Comparison of ENCODE assay signal across 9 mouse cellular contexts in the genomic region with DNA sequence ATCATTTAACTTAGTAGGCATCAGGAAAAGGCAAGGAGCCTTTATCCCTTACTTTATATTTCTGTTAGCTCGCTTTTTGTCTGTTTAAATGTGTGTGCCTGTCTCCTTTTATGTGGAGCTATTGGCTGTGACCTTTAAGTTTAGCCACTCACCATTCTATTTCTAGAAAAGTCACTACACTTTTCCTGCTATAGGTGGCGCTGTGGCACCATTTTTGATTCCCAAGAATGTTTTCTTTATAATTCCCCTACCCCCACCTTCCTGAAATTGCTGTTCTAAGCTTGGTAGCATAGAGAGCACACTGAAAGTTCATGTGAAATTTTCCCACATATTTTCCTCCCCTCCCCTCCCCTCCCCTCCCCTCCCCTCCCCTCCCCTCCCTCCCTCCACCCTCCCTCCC. TPM values are rescaled to one million over a fixed set of nuclear protein-coding genes. Genes with fewer than 3 reads are reported as not detected.
DNase-seq lines count a peak whose midpoint lies in the region; ATAC-seq lines count a peak whose summit lies in the region.
"Had no signal": no experiment of that assay in that cellular context is flagged by ENCODE, and none has a peak within 500 bp of the region (broad histone marks: within the 10 kb centered on the region; RNA-seq: fewer than 3 reads in every experiment).

No protein-coding gene starts in this region.

- WGBS in midbrain, embryonic 14.5 days: 16% methylated on average over 2 of the region's 2 CpGs
- 15% methylated on average over 2 of the region's 2 CpGs for WGBS in midbrain, embryonic 15.5 days

- no peaks in the 10 kb centered on the region for H3K4me1 ChIP-seq in midbrain, embryonic 14.5 days (ENCODE audit: control insufficient read depth, insufficient read depth, low read length)
- H3K4me1 ChIP-seq in midbrain, embryonic 15.5 days: no peaks in the 10 kb centered on the region
- H3K4me1 ChIP-seq: midbrain, embryonic 12.5 days had no signal

- no peak overlapping the region for H3K4me3 ChIP-seq in midbrain, embryonic 14.5 days (replicated peaks; ENCODE audit: low read depth, low read length)
- no peak overlapping the region for H3K4me3 ChIP-seq in midbrain, embryonic 15.5 days
- H3K4me3 ChIP-seq: midbrain, embryonic 12.5 days had no signal

- intact Hi-C loops in gastrocnemius, postnatal 14 days (cut with DNase I; ENCODE audit: low total_unique reads): loop anchor here (10.0 kb wide), 1 partner anchor 645 kb away; no protein-coding TSS in a partner anchor
- intact Hi-C loops in left cerebral cortex, postnatal 4 days (cut with DNase I): no loop called here

- H3K9me3 ChIP-seq in midbrain, embryonic 14.5 days (ENCODE audit: control insufficient read depth, low read length): no peaks in the 10 kb centered on the region
- H3K9me3 ChIP-seq in midbrain, embryonic 15.5 days: no peaks in the 10 kb centered on the region
- H3K9me3 ChIP-seq: midbrain, embryonic 12.5 days had no signal

- DNase-seq in adrenal gland, adult 18-20 months (ENCODE audit: low spot score in 2 of 2): peak; percentile 37 to 48
- DNase-seq in adrenal gland, postnatal 25 days: no peak
- peak; percentile 81 for DNase-seq in midbrain, embryonic 14.5 days
- DNase-seq in cerebellum, adult 9-10 months: peak; percentile 60
- DNase-seq in gastrocnemius, postnatal 14 days: peak; percentile 45
- peak; percentile 38 for DNase-seq in left cerebral cortex, postnatal 4 days
- peak; percentile 58 for DNase-seq in right cerebral cortex, postnatal 4 days

- no peak for ATAC-seq in midbrain, embryonic 14.5 days (ENCODE audit: low FRiP score, low TSS enrichment)
- ATAC-seq in midbrain, embryonic 15.5 days (replicated peaks): no peak

- H3K4me2 ChIP-seq in midbrain, embryonic 14.5 days (ENCODE audit: low read length): no peak overlapping the region
- no peak overlapping the region for H3K4me2 ChIP-seq in midbrain, embryonic 15.5 days
- H3K4me2 ChIP-seq: midbrain, embryonic 12.5 days had no signal

- H3K36me3 ChIP-seq in midbrain, embryonic 14.5 days (ENCODE audit: control insufficient read depth, insufficient read depth, low read length): peaks cover 39% of the 10 kb centered on the region
- H3K36me3 ChIP-seq in midbrain, embryonic 15.5 days (replicated peaks): peaks cover 10% of the 10 kb centered on the region; the same call in 1 of the 2 replicates

- no peak overlapping the region for H3K9ac ChIP-seq in midbrain, embryonic 14.5 days (replicated peaks; ENCODE audit: low read length)
- no peak overlapping the region for H3K9ac ChIP-seq in midbrain, embryonic 15.5 days
- H3K9ac ChIP-seq: midbrain, embryonic 12.5 days had no signal

- H3K27ac ChIP-seq in midbrain, embryonic 14.5 days (replicated peaks; ENCODE audit: low read depth, low read length): no peak overlapping the region
- no peak overlapping the region for H3K27ac ChIP-seq in midbrain, embryonic 15.5 days
- H3K27ac ChIP-seq: midbrain, embryonic 12.5 days had no signal

- H3K27me3 ChIP-seq in midbrain, embryonic 14.5 days (ENCODE audit: control insufficient read depth, insufficient read depth, low read length): no peaks in the 10 kb centered on the region
- no peaks in the 10 kb centered on the region for H3K27me3 ChIP-seq in midbrain, embryonic 15.5 days (replicated peaks)
- H3K27me3 ChIP-seq: midbrain, embryonic 12.5 days had no signal

RNA-seq across cellular contexts. Expression of a gene that starts 22.3 kb away (rescaled TPM):
- total RNA-seq in adrenal gland, adult 18-20 months (2021): 10 to 100 TPM; 15.2 to 18.3 TPM
- total RNA-seq in adrenal gland, postnatal 25 days (2021): 21.3 and 21.7 TPM in 2 replicates
- 1.9 and 3.8 TPM in 2 replicates for polyA plus RNA-seq in midbrain, embryonic 14.5 days (2014; fragmentation: Nextera tagmentation; extraction: Ambion mirVana)
- 5.8 and 6.8 TPM in 2 replicates for polyA plus RNA-seq in midbrain, embryonic 15.5 days (2015; fragmentation: Nextera tagmentation; extraction: Ambion mirVana)
- 10 to 100 TPM; 25.7 to 34.3 TPM for total RNA-seq in gastrocnemius, postnatal 14 days (2021)
- 10 to 100 TPM; 13.4 to 13.5 TPM for total RNA-seq in left cerebral cortex, postnatal 4 days (2021)
